Mouse (Mus musculus): ENCODE results near the gene Lin28b.
A peak's percentile ranks its signal among the peaks of the same experiment; 100 is the strongest.

Lin28b gene

DNA sequence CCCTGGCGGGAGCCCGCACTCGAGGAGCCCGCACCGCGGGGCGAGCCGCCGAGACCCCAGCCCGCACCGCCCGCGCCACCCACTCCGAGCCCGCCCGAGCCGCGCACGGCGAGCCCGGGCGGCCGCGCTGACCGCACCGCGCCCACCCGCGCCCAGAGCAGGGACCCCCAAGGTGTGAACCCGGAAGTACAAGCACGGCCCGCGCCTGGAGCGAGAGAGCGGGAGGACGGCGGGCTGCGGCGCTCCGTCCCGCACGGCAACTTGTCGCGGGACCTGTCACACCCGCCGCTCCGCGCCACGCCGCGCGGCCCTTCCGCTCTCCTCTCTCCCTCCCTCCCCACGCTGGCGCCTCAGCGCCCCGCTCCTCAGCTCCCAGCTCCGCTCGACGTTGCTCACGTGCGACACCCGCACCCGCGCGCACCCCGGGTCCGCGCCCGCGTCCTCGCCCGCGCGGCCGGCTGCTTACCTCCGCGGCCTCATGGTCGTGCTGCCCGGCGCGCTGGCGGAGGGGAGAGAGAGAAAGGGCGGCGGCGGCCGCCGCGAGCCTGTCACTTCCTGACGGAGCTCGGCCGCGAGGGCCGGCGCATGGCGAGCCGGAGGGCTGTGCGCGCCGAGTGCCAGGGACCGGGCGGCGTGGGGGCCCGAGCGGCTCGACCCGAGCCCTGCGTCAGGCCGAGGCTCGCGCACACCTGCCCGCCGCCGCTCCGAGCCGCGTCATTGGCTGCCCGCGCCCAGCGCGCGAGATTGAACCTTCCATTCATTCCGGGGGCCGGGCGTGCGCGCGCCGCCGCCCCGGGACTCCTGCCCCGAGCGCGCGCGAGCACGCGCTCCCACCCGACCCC, at the start of gene Lin28b:
Lin28b (minus strand) TSS at position 635 of the 842 bp plus-strand sequence.
- peak; percentile 48 to 54 for DNase-seq (ENCODE audit: low spot score in 2 of 2)

DNA sequence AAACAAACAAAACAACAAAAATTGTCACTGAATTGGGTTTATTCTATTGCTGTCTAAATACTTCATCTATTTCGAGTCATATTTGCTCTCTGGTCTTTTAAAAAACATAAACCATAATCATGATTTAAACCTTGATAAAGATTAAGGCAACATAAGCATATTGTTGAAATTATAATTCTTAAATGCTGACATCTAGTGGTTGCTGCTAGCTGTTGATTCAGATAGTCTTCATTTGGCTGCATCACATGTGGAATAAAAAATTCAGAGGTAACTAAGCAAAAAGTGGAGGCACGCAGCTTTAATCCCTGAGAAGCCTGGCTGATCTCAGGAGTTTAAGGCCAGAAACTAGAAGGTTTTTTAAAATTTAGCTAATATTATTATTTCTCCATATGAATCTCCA, 25.6 kb upstream of the Lin28b start:
- no peak for DNase-seq (ENCODE audit: low spot score in 2 of 2)

DNA sequence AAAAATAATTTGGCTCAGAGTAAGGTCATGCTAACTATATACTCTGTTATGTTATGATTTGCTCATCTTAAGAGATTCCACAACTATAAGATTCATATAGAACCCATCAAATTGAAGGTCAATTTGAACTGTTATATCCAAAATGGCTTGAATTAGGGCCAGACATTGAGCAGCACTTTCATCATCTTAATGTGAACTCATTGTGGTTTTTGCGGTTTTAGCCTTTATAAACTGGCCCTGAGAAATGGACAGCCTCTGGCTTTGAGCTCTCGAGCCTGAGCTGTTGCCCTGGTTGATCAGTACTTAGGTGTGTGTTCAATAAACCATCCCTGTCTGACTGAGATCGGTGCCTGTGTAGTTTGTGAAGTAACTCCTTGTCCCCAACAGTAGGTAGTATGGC, 24.5 kb upstream of the Lin28b start:
- DNase-seq (ENCODE audit: low spot score in 2 of 2), result no peak

DNA sequence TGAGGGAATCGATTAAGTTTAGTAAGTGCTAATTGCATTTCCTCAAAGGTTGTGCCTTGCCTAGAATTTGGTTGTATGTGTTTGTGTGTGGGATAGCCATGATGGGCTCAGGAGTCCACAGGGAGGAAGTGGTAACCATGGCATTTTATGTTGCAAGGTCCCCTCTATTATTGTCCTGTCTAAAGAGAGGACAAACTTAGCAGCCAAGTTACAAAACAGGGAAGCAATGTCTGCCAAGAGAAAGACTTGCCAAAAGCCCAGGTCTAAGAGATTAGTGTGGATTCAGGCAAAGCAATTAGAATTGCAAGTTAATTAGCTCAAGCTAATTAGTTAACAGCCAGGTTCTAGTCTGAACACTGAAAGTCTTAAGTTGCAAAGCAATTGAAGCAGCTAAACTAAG, 14.1 kb upstream of the Lin28b start:
- no peak for DNase-seq (ENCODE audit: low spot score in 2 of 2)

DNA sequence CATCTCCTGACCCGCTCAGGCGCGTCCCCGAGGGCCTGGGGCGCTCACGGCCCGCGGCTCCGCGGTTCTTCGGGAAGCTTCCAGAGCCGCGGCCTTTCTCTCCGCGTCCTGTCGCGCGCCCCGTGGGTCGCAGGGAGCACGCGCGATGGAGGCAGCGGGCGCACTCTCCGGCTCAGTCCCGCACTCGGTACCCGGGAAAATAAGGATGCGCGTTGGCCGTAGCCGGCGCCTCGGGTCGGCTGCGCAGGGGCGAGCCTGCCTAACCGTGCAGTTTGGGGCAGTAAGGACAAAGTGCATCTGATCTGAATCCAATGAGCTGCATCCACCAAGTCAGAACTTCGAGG, 380 bp upstream of the Lin28b start:
- peak in 1 of 2 experiments; percentile 8 for DNase-seq (ENCODE audit: low spot score in 2 of 2)

GRCm38 (mm10) chr10:45485226-45485760, 902 bp downstream of the Lin28b start:
- DNase-seq (ENCODE audit: low spot score in 2 of 2), result peak in 1 of 2 experiments; percentile 14

GRCm38 (mm10) chr10:45483210-45483609, 3.0 kb downstream of the Lin28b start:
- no peak for DNase-seq (ENCODE audit: low spot score in 2 of 2)

DNA sequence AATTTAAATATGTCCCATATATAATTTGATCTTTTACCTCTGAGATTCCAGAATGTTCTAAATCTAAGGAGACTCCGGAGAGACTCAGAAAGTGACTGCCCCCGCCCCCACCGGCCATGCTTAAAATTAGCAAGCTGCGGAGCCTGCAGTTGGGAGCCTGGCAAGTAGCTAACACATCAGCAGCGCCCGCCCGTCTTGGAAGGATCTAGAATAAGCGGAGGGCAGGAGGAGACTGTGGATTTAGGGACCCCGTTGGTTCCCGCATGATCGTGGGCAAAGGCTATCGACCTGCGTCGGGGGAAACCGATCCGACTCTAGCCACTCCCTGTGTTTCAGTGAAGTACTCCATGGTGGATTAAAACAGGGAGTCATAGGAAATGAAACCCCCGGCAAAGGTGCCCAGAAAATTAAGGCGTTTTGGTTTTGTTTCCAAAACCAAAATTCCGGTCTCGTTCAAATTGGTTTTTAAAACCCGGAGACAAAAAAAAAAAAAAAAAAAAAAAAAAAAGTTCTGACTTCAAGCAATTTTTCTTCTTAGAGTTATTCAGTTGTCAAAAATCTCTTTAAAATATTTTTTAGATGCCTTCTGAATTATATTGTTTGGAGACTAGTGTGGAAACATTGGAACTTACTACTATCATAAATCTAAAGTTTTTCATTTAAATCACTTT, 12.4 kb downstream of the Lin28b start:
- DNase-seq (ENCODE audit: low spot score in 2 of 2), result no peak

- DNase-seq (ENCODE audit: low spot score in 2 of 2), result no peak
Measured at GRCm38 (mm10) chr10:45473143-45473484, 13.1 kb downstream of the Lin28b start.

DNA sequence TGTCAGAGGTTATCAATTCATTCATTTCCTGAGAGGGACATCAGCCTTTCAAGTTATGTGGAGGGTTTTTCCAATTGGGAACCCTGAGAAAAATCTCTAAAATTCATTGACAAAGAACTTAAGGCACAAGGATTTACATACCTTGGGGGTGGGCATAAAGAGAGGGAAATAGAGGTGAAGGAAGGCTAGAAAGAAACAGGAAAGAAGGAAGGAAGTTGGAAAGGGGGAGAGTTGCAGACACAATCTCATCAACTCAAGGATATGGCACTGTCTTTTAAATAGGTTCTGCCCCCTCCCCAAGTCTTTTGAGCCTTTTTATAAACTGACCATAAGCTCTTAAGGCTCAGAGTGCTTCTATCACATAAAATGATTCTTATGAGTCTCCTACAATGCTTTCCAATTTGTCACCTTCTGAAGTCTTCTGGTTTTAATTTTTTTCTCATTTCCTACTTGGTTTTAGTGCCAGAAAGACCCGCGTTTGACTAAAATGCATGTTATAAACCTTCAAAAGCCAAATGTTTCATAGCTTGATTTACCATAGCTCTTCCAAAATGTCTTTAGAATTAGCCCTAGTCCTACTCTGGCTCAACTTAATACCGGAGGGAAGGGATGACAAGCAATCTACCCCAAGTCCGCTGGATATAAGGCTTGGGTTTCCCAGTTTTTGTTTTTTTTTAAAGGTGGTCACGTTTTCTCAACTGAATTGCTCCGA, 13.6 kb downstream of the Lin28b start:
- no peak for DNase-seq (ENCODE audit: low spot score in 2 of 2)

DNA sequence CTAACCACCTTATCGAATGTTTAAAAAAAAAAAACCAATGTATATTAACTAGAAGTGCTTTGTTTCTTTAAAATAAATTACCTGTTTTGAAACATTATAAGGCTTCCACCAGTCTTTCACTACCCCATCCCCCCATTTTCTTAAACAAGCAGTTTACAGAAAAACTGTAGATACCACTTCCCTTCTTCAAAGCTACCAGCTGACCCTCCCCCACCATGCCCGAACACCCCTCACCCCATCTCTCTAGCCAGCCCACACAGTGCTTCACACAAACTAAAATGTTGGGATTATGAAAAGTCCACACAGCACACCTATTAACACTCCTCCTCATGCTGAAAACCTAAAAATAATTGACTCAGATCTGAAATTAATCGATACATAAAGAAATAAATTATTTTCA, 14.9 kb downstream of the Lin28b start:
- DNase-seq (ENCODE audit: low spot score in 2 of 2), result no peak

DNA sequence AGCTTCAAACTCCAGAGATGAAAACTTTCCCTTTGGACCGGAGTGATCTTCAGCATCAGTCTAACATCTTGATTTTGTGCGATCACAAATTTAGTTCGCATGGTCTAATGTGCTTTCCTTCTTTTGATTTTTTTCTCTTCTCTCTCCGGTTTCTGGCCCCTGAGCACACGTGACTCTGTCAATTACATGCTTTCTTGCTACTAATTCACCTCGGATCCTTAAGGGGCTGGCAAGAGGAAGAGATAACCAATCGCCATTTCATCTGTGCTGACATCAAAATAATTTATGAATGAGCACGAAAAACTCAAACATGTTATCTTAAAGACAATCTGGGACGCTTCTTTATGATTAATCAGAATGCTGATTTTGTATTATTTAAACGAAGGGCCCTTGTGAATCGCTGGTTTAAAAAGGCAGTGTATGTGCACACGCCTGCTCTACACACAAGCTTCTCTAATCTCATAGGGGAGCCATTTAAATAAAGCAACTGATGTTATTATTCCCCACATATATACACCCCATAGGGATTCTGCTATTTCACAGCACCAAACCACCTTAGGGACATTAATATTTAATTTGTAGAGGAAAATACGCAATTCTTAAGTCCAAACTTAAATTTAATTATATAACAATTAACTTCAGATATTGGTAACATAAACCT, 16.0 kb downstream of the Lin28b start:
- no peak for DNase-seq (ENCODE audit: low spot score in 2 of 2)

- no peak for DNase-seq (ENCODE audit: low spot score in 2 of 2)
Measured at GRCm38 (mm10) chr10:45469027-45469996, 16.9 kb downstream of the Lin28b start.

DNA sequence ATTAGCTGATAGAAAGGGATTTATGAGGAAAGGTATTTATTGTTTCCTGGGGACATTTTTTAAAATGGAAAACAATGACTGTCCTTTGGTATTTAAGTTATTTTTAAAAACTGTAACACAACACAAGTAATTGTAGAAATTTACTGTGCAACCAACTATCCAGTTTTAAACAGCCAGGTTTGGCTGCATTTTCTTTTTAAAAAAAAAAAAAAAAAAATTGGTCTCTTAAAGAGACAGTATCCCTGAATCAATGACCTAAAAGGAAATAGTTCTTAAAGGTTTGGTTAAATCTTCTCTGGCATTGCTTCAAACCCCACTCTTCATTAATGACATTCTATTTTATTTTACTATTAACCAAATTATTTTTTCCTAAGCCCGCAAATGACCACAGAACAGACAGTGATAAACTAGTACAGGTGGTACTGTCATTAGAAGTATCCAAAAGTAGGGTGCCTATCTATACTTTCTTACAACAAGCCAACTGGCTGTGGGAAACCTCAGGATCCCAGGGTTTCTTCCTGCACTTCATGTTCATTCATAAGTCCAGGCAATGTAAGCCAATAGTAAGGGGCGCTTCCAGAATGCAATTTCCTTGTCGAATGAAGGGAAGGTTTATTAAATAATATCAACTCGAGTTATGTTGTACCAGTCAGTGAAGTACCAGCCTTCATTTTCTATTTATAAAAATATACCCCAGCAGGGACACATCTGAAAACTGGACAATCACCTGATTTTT, 17.8 kb downstream of the Lin28b start:
- DNase-seq (ENCODE audit: low spot score in 2 of 2), result no peak

GRCm38 (mm10) chr10:45458637-45459036, 27.6 kb downstream of the Lin28b start:
- DNase-seq (ENCODE audit: low spot score in 2 of 2), result no peak

GRCm38 (mm10) chr10:45458074-45458473, 28.1 kb downstream of the Lin28b start:
- DNase-seq (ENCODE audit: low spot score in 2 of 2), result no peak

DNA sequence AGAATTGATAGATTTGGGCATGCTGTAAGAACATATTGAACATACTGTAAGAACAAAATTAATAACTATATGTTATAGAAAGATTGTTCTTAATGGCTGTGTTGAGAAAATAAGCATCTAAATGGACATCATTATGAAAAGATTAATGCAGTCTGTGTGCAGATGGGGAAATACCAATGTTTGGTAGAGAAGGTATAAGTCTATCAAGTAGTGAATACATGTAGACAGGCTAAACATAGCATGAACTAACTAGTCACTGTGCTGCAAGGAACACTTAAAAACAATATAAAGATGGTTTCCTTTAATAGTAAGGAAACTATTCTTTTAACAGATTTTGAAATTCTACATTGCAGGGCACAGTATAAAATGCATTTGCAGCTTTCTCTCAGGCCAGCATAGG, 39.6 kb downstream of the Lin28b start:
- no peak for DNase-seq (ENCODE audit: low spot score in 2 of 2)

DNA sequence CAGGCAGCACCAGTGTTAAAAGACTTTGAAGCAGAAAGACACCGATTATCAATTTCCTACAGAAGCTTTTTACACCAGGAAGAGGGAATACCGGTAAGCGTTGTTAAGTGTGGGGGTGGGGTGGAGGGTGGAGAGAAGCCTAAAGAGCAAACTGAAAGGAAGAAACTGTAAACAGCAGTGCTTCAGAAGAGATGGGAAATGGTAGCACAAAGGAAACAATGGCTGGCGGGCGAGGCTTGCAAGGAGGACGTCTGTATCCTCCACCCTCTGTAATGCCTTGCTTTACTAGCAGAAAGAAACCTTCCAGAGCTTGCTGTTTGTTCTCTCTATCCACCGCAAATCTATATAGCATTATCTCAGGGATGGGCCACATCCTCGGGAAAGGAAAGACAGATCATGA, 40.0 kb downstream of the Lin28b start:
- no peak for DNase-seq (ENCODE audit: low spot score in 2 of 2)

DNA sequence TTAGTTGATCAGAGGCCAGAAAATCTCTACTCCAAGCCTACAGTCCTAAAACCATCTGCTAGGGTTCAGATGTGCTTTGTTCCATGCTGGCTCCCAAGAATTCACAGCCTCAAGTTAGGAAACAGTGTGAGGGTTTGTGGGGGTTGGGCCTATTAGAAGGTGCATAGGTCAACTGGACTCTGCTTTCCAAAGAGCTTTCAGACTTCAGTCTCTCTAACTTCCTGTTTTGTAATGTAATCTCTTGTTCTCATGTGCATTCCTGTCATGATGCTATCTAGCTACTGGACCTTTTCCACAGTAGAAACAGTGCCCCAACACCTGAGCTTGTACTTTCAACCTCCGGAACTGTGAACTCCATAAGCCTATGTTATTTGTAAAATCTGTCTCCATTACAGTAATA, 63.8 kb downstream of the Lin28b start:
- DNase-seq (ENCODE audit: low spot score in 2 of 2), result no peak

DNA sequence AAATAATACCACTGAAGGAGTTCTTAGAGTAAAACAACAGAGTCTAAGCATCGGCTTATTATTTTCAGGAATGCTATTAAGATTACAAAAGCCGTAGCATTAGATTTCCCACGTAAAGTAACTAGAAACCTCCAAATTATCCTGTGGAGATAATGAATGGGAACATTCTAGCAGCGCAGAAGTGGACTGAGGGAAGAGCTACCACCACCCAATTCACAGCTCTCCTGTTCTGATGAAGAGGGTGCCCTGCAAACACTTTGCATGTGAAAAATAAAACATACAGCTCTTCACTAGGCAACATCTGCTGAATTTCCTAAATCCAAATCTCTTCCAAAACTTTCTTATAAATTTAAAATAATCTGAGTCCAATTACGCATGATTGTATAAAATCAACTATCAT, 74.1 kb downstream of the Lin28b start:
- DNase-seq (ENCODE audit: low spot score in 2 of 2), result no peak

All from frontal cortex, postnatal 14 days (tissue).